Mouse (Mus musculus) layer of hippocampus, adult 18-20 months (tissue): ENCODE data around the gene Mapk8ip3. TPM values are rescaled to one million over a fixed set of nuclear protein-coding genes. Genes with fewer than 3 reads are reported as not detected.

Source experiments
- DNase-seq, 2 experiments: peaks; one replicate each; pipeline ENCODE4 v3.0.0; 2022; ENCODE audit warnings: low spot score in 2 of 2
- total RNA-seq, 2 experiments: library from RNA; stranded (reverse); gene quantifications; 2 replicates each; pipeline ENCODE4 v1.2.3; 2021

Mapk8ip3 gene
- total RNA-seq, 2 experiments from 2014 or later = 388 to 404 TPM

- DNase-seq = no peak
These were observed 86.0 kb downstream of the Mapk8ip3 start for GRCm38 (mm10) chr17:24850773-24851127.

- peak; percentile 95 to 98 for DNase-seq
These were observed 86.6 kb downstream of the Mapk8ip3 start, which contains the start of gene Fahd1 for GRCm38 (mm10) chr17:24850065-24850772. Gene Fahd1, minus strand, starts transcription at chr17:24850364.

- DNase-seq = no peak
These were observed 87.1 kb downstream of the Mapk8ip3 start for GRCm38 (mm10) chr17:24849733-24850064.

GRCm38 (mm10) chr17:24848600-24849031, 88.2 kb downstream of the Mapk8ip3 start:
- no peak for DNase-seq

GRCm38 (mm10) chr17:24847386-24847785, 89.4 kb downstream of the Mapk8ip3 start:
- DNase-seq = no peak

GRCm38 (mm10) chr17:24844525-24844924, 92.3 kb downstream of the Mapk8ip3 start:
- DNase-seq = no peak

GRCm38 (mm10) chr17:24842631-24843030, 94.1 kb downstream of the Mapk8ip3 start:
- no peak for DNase-seq

Other genes starting within 250 kb of the Mapk8ip3 start
- gene Syngr3, start 247.0 kb downstream of the Mapk8ip3 start, total RNA-seq = 100 to 1,000 TPM; 159 to 169 TPM
- gene Gfer, start 240.8 kb downstream of the Mapk8ip3 start, total RNA-seq = 10 to 100 TPM; 18.8 to 23.1 TPM
- 1 to 10 TPM; 3.2 to 3.7 TPM for gene Noxo1, start 240.7 kb downstream of the Mapk8ip3 start, total RNA-seq
- 10 to 100 TPM; 31.7 to 32.5 TPM for gene Tbl3, start 229.3 kb downstream of the Mapk8ip3 start, total RNA-seq
- gene Rnf151, start 218.9 kb downstream of the Mapk8ip3 start, total RNA-seq = under 1 TPM in 1 of 2 experiments, not detected in 1; 0.27 TPM
- 100 to 1,000 TPM; 318 to 320 TPM for gene Rps2, start 218.9 kb downstream of the Mapk8ip3 start, total RNA-seq
- 100 to 1,000 TPM; 226 to 238 TPM for gene Ndufb10, start 212.5 kb downstream of the Mapk8ip3 start, total RNA-seq
- gene Rpl3l, start 209.2 kb downstream of the Mapk8ip3 start, total RNA-seq = under 1 TPM; 0.27 to 0.43 TPM
- gene Msrb1, start 200.3 kb downstream of the Mapk8ip3 start, total RNA-seq = 10 to 100 TPM; 41.3 to 45.5 TPM
- gene Hs3st6, start 184.0 kb downstream of the Mapk8ip3 start, total RNA-seq = under 1 TPM; 0.35 to 0.38 TPM
- gene Meiob, start 132.7 kb downstream of the Mapk8ip3 start, total RNA-seq = not detected
- gene Hagh, start 96.8 kb downstream of the Mapk8ip3 start, total RNA-seq = 100 to 1,000 TPM; 129 TPM
- 10 to 100 TPM; 21.4 to 21.7 TPM for gene Fahd1, start 86.6 kb downstream of the Mapk8ip3 start, total RNA-seq
- not detected for gene Igfals, start 71.0 kb downstream of the Mapk8ip3 start, total RNA-seq
- 10 to 100 TPM; 32.3 to 33.5 TPM for gene Nubp2, start 50.6 kb downstream of the Mapk8ip3 start, total RNA-seq
- 10 to 100 TPM; 47.5 to 48.3 TPM for gene Spsb3, start 50.3 kb downstream of the Mapk8ip3 start, total RNA-seq
- gene Eme2, start 41.9 kb downstream of the Mapk8ip3 start, total RNA-seq = 10 to 100 TPM; 52.0 to 53.1 TPM
- gene Mrps34, start 41.9 kb downstream of the Mapk8ip3 start, total RNA-seq = 10 to 100 TPM; 75.4 to 78.6 TPM
- gene Nme3, start 40.5 kb downstream of the Mapk8ip3 start, total RNA-seq = 10 to 100 TPM; 60.7 to 61.2 TPM
- gene Jpt2, start 23.7 kb upstream of the Mapk8ip3 start, total RNA-seq = 1 to 10 TPM; 5.9 to 6.4 TPM
- gene Cramp1l, start 78.8 kb upstream of the Mapk8ip3 start, total RNA-seq = 10 to 100 TPM; 27.2 to 27.8 TPM
- 10 to 100 TPM; 21.2 to 23.2 TPM for gene Ift140, start 79.1 kb upstream of the Mapk8ip3 start, total RNA-seq
- gene Tmem204, start 146.6 kb upstream of the Mapk8ip3 start, total RNA-seq = 1 to 10 TPM; 7.4 to 9.2 TPM
- gene Telo2, start 179.0 kb upstream of the Mapk8ip3 start, total RNA-seq = 10 to 100 TPM; 29.9 to 35.3 TPM
- gene Ptx4, start 183.8 kb upstream of the Mapk8ip3 start, total RNA-seq = 1 to 10 TPM; 2.0 to 2.6 TPM
- 10 to 100 TPM; 50.9 to 54.0 TPM for gene Clcn7, start 196.4 kb upstream of the Mapk8ip3 start, total RNA-seq
- gene Ccdc154, start 225.5 kb upstream of the Mapk8ip3 start, total RNA-seq = under 1 TPM; 0.12 to 0.18 TPM
- gene Gm38655, start 238.5 kb upstream of the Mapk8ip3 start, total RNA-seq = not detected
- gene BC003965, start 247.6 kb upstream of the Mapk8ip3 start, total RNA-seq = 10 to 100 TPM; 19.5 to 21.2 TPM